Mouse (Mus musculus): Measurements from ENCODE around the gene Iqgap3.

GRCm38 (mm10) chr3:88148354-88148753 is 66.6 kb downstream of the Iqgap3 start:
- TF ChIP-seq CTCF (IDR thresholded peaks at IDR 0.05; ENCODE audit: borderline replicate concordance, insufficient read depth, low read depth, low read length) (no peak), POLR2A (IDR thresholded peaks at IDR 0.05; ENCODE audit: borderline replicate concordance, insufficient read depth, low read length) (no peak)

Data from cerebellum, adult 2 months (tissue).